Mouse (Mus musculus) MEL (cell line): ENCODE data around the gene Fap.

Source experiments
- CHD1 ChIP-seq: IDR thresholded peaks from 2 replicates; pipeline ENCODE4 v1.6.1; 2012; ENCODE audit warnings: low read depth, mild to moderate bottlenecking, inconsistent platforms, low read length, improper control_type of control experiment
- ETS1 ChIP-seq: IDR thresholded peaks from 2 replicates; pipeline ENCODE4 v1.6.1; 2012; ENCODE audit warnings: low read depth, mild to moderate bottlenecking, inconsistent platforms, low read length, improper control_type of control experiment, moderate library complexity
- MYC ChIP-seq: IDR thresholded peaks from 2 replicates; pipeline ENCODE4 v1.6.1; 2011; ENCODE audit warnings: low read depth, mild to moderate bottlenecking, low read length, improper control_type of control experiment, moderate library complexity
- POLR2A ChIP-seq, 2 experiments: IDR thresholded peaks; 2 replicates each; pipeline ENCODE4 v1.6.1; 2011 to 2012; ENCODE audit warnings: low read length in 2 of 2, mild to moderate bottlenecking in 2 of 2, control low read depth in 1 of 2, improper control_type of control experiment in 1 of 2, low read depth in 1 of 2, moderate library complexity in 1 of 2; ENCODE audit not compliant: control insufficient read depth in 1 of 2, insufficient read depth in 1 of 2, poor library complexity in 1 of 2
- RCOR1 ChIP-seq: IDR thresholded peaks from 2 replicates; pipeline ENCODE4 v1.6.1; 2012; ENCODE audit warnings: low read depth, mild to moderate bottlenecking, inconsistent platforms, low read length, improper control_type of control experiment

DNA sequence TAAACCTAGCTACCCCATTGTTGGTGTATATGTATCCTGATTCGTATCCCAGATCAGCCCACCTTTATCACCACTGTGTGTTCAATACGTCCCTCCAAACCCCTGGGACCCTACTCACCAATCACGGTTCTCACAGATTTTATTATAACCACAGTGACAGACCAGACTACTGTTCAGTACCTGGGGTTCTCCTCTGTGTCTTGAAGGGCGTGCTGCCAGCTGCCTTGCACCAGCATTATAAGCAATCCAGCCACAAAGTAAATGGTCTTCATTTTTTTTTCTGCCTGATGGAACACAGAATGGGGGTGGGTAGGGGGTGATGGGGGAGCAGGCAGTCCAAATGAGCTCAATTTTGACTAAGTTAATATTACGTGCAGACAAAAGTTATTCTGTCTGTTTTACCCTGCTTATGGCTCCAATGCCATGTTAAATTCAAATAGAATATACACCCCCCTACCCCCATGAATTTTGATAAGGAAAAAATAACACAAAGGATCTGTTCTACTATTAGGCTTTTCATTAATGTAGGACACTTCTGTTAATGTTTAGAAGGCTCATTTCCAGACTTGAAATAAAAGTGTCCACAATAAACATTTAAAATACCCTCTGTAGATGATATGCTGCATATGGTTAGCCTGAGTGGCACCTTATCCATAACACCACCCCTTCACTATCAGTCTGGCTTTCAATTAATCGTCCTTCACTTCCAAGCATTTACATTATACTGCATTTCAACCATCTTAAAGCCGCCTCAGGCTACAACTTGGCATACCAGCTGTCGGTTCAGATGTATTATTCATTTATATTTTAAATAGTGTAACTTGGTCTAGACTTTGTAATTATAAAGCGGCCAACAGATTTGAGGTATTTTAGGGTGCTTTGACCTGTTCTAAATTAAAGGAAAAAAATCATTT is 93.3 kb downstream of the Fap start:
- TF ChIP-seq RCOR1 = no peak
- no peak for TF ChIP-seq ETS1
- no peak for TF ChIP-seq CHD1
- no peak for TF ChIP-seq POLR2A (IDR thresholded peaks at IDR 0.05; ENCODE audit: control insufficient read depth in 1 of 2, insufficient read depth in 1 of 2, low read depth in 1 of 2, low read length in 2 of 2, poor library complexity in 1 of 2)
- TF ChIP-seq MYC = no peak
